ENCODE assay signal across 21 mouse cellular contexts in genomic region chr8:61901028-61901717, GRCm38 (mm10). TPM values are rescaled to one million over a fixed set of nuclear protein-coding genes. Genes with fewer than 3 reads are reported as not detected.
DNase-seq lines count a peak whose midpoint lies in the region; ATAC-seq and TF ChIP-seq lines count a peak whose summit lies in the region.
"Had no signal": no experiment of that assay in that cellular context is flagged by ENCODE, and none has a peak within 500 bp of the region (broad histone marks: within the 10 kb centered on the region; RNA-seq: fewer than 3 reads in every experiment).

No protein-coding gene starts in this region.

- DNase-seq in gastrocnemius, adult 2 months, result no peak
- DNase-seq in gastrocnemius, postnatal 10 days, result no peak
- no peak for DNase-seq in heart, postnatal 10 days
- DNase-seq in adrenal gland, postnatal 36 days, result no peak
- DNase-seq: adrenal gland, adult 2 months; cerebellum, adult 18-20 months; cerebellum, postnatal 36 days; kidney, adult 9 months; kidney, postnatal 4 days; right cerebral cortex, postnatal 25 days had no signal

- H3K4me3 ChIP-seq in gastrocnemius, adult 2 months, result peak overlapping the region; percentile 74
- peak overlapping the region; percentile 61 for H3K4me3 ChIP-seq in heart, embryonic 16.5 days (ENCODE audit: low read length)
- H3K4me3 ChIP-seq in neural tube, embryonic 12.5 days, result no peak overlapping the region
- H3K4me3 ChIP-seq in neural tube, embryonic 15.5 days (replicated peaks), result no peak overlapping the region
- H3K4me3 ChIP-seq: embryonic facial prominence, embryonic 13.5 days; limb, embryonic 13.5 days; liver, embryonic 15.5 days; megakaryocyte, embryonic 14.5 days had no signal

- H3K27ac ChIP-seq in gastrocnemius, adult 2 months, result peak overlapping the region; percentile 84
- H3K27ac ChIP-seq in heart, embryonic 16.5 days (ENCODE audit: low read length), result peak overlapping the region; percentile 85
- H3K27ac ChIP-seq in neural tube, embryonic 12.5 days, result no peak overlapping the region
- no peak overlapping the region for H3K27ac ChIP-seq in neural tube, embryonic 15.5 days (replicated peaks)
- H3K27ac ChIP-seq: embryonic facial prominence, embryonic 13.5 days; limb, embryonic 13.5 days; liver, embryonic 15.5 days; stomach, postnatal 0 days had no signal

- no peaks in the 10 kb centered on the region for H3K9me3 ChIP-seq in heart, embryonic 16.5 days (replicated peaks; ENCODE audit: control insufficient read depth, low read length)
- H3K9me3 ChIP-seq in neural tube, embryonic 12.5 days, result no peaks in the 10 kb centered on the region
- no peaks in the 10 kb centered on the region for H3K9me3 ChIP-seq in neural tube, embryonic 15.5 days (replicated peaks)
- H3K9me3 ChIP-seq: embryonic facial prominence, embryonic 13.5 days; limb, embryonic 13.5 days; liver, embryonic 15.5 days; megakaryocyte, embryonic 14.5 days had no signal

- peak overlapping the region; percentile 60 for H3K4me2 ChIP-seq in heart, embryonic 16.5 days (ENCODE audit: low read depth, low read length)
- no peak overlapping the region for H3K4me2 ChIP-seq in neural tube, embryonic 12.5 days (replicated peaks)
- no peak overlapping the region for H3K4me2 ChIP-seq in neural tube, embryonic 15.5 days
- H3K4me2 ChIP-seq: embryonic facial prominence, embryonic 13.5 days; limb, embryonic 13.5 days; liver, embryonic 15.5 days had no signal

- peak; percentile 53; the same call in 1 of the 2 replicates for ATAC-seq in heart, embryonic 16.5 days (replicated peaks; ENCODE audit: extremely low read depth, insufficient read depth, low FRiP score)
- ATAC-seq in neural tube, embryonic 12.5 days (ENCODE audit: low FRiP score, low read depth), result peak; percentile 53; the same call in 1 of the 2 replicates
- ATAC-seq in neural tube, embryonic 15.5 days (ENCODE audit: low FRiP score), result no peak
- no peak for ATAC-seq in erythroid progenitor cell, adult 5-6 weeks (replicated peaks; ENCODE audit: low FRiP score, poor library complexity, severe bottlenecking)
- ATAC-seq: inflammation-experienced regulatory T-cells, adult 6 months; lung, postnatal 0 days had no signal

- 42% methylated on average over 6 of the region's 6 CpGs for WGBS in heart, embryonic 16.5 days
- 38% methylated on average over 6 of the region's 6 CpGs for WGBS in neural tube, embryonic 12.5 days
- 22% methylated on average over 6 of the region's 6 CpGs for WGBS in neural tube, embryonic 15.5 days

- peaks cover 20% of the 10 kb centered on the region for H3K4me1 ChIP-seq in heart, embryonic 16.5 days (ENCODE audit: control insufficient read depth, insufficient read depth, low read length)
- H3K4me1 ChIP-seq in neural tube, embryonic 12.5 days, result no peaks in the 10 kb centered on the region
- no peaks in the 10 kb centered on the region for H3K4me1 ChIP-seq in neural tube, embryonic 15.5 days
- H3K4me1 ChIP-seq: embryonic facial prominence, embryonic 13.5 days; limb, embryonic 13.5 days; liver, embryonic 15.5 days had no signal

- H3K36me3 ChIP-seq in heart, embryonic 16.5 days (ENCODE audit: control insufficient read depth, insufficient read depth), result peaks cover 3% of the 10 kb centered on the region; the same call in 1 of the 2 replicates
- H3K36me3 ChIP-seq in neural tube, embryonic 12.5 days, result no peaks in the 10 kb centered on the region
- H3K36me3 ChIP-seq in neural tube, embryonic 15.5 days, result no peaks in the 10 kb centered on the region
- H3K36me3 ChIP-seq: embryonic facial prominence, embryonic 13.5 days; limb, embryonic 13.5 days; liver, embryonic 15.5 days had no signal

- TF ChIP-seq CTCF in gastrocnemius, adult 2 months (IDR thresholded peaks at IDR 0.05), result no peak

- intact Hi-C loops in gastrocnemius, adult 2 months (cut with DNase I), result no loop called here
- intact Hi-C loops in heart, postnatal 10 days (cut with DNase I), result no loop called here

- no peaks in the 10 kb centered on the region for H3K27me3 ChIP-seq in heart, embryonic 16.5 days (ENCODE audit: control insufficient read depth, insufficient read depth, low read length)
- no peaks in the 10 kb centered on the region for H3K27me3 ChIP-seq in neural tube, embryonic 12.5 days (replicated peaks)
- no peaks in the 10 kb centered on the region for H3K27me3 ChIP-seq in neural tube, embryonic 15.5 days (replicated peaks)
- H3K27me3 ChIP-seq: embryonic facial prominence, embryonic 13.5 days; limb, embryonic 13.5 days; liver, embryonic 15.5 days had no signal

- peak overlapping the region; percentile 80 for H3K9ac ChIP-seq in heart, embryonic 16.5 days (ENCODE audit: low read length)
- H3K9ac ChIP-seq in neural tube, embryonic 12.5 days, result no peak overlapping the region
- H3K9ac ChIP-seq in neural tube, embryonic 15.5 days (replicated peaks), result no peak overlapping the region
- H3K9ac ChIP-seq: embryonic facial prominence, embryonic 13.5 days; limb, embryonic 13.5 days; liver, embryonic 15.5 days had no signal

RNA-seq across cellular contexts. Expression of gene Palld, which starts 1.3 kb away (rescaled TPM):
- total RNA-seq in gastrocnemius, adult 2 months (2021), result 10 to 100 TPM; 66.8 to 71.5 TPM
- total RNA-seq in gastrocnemius, postnatal 10 days (2021), result 100 to 1,000 TPM; 148 to 150 TPM
- polyA plus RNA-seq in heart, embryonic 16.5 days (2015; fragmentation: Nextera tagmentation; extraction: Ambion mirVana), result 189 and 190 TPM in 2 replicates
- total RNA-seq in heart, postnatal 10 days (2021), result 100 to 1,000 TPM; 280 to 283 TPM
- polyA plus RNA-seq in neural tube, embryonic 12.5 days (2016; fragmentation: Nextera tagmentation; extraction: Ambion mirVana), result 46.7 and 47.6 TPM in 2 replicates
- polyA plus RNA-seq in neural tube, embryonic 15.5 days (2015; fragmentation: Nextera tagmentation; extraction: Ambion mirVana), result 16.0 and 33.0 TPM in 2 replicates
- 10 to 100 TPM; 33.2 to 46.8 TPM for total RNA-seq in adrenal gland, postnatal 36 days (2021)
- 0.36 and 3.8 TPM in 2 replicates for total RNA-seq in erythroid progenitor cell, adult 5-6 weeks (2015; ENCODE audit: low replicate concordance)
- total RNA-seq in erythroid progenitor cell, adult 5-6 weeks (2017; ENCODE audit: low replicate concordance), result 1.2 TPM in 1 of 2 replicates, not detected in the other

RNA-seq across cellular contexts. Expression of gene Ddx60, which starts 26.7 kb away (rescaled TPM):
- under 1 TPM; 0.50 to 0.87 TPM for total RNA-seq in gastrocnemius, adult 2 months (2021)
- total RNA-seq in gastrocnemius, postnatal 10 days (2021), result 1 to 10 TPM in 1 of 2 experiments, under 1 TPM in 1; 0.49 to 1.2 TPM
- 2.7 and 3.2 TPM in 2 replicates for polyA plus RNA-seq in heart, embryonic 16.5 days (2015; fragmentation: Nextera tagmentation; extraction: Ambion mirVana)
- total RNA-seq in heart, postnatal 10 days (2021), result 1 to 10 TPM; 1.6 to 1.8 TPM
- polyA plus RNA-seq in neural tube, embryonic 12.5 days (2016; fragmentation: Nextera tagmentation; extraction: Ambion mirVana), result 0.10 and 0.27 TPM in 2 replicates
- 0.45 and 1.2 TPM in 2 replicates for polyA plus RNA-seq in neural tube, embryonic 15.5 days (2015; fragmentation: Nextera tagmentation; extraction: Ambion mirVana)
- 1 to 10 TPM; 4.2 to 6.7 TPM for total RNA-seq in adrenal gland, postnatal 36 days (2021)
- 2.1 and 2.5 TPM in 2 replicates for total RNA-seq in erythroid progenitor cell, adult 5-6 weeks (2015; ENCODE audit: low replicate concordance)
- total RNA-seq in erythroid progenitor cell, adult 5-6 weeks (2017; ENCODE audit: low replicate concordance), result 3.2 and 3.7 TPM in 2 replicates

Comparison
In these comparisons a context has a peak if more than half of its experiments do, and no peak if none do; other contexts are left out.
1. ATAC-seq: peak in heart, embryonic 16.5 days (single experiment) and neural tube, embryonic 12.5 days (single experiment); none in neural tube, embryonic 15.5 days (single experiment) and erythroid progenitor cell, adult 5-6 weeks (single experiment).
2. H3K27ac ChIP-seq: peak in gastrocnemius, adult 2 months (single experiment) and heart, embryonic 16.5 days (single experiment); none in neural tube, embryonic 12.5 days (single experiment) and neural tube, embryonic 15.5 days (single experiment).
3. H3K4me3 ChIP-seq: peak in gastrocnemius, adult 2 months (single experiment) and heart, embryonic 16.5 days (single experiment); none in neural tube, embryonic 12.5 days (single experiment) and neural tube, embryonic 15.5 days (single experiment).
4. RNA of gene Palld, which starts 1.3 kb away (total RNA-seq): 280 to 283 TPM in heart, postnatal 10 days, 148 to 150 TPM in gastrocnemius, postnatal 10 days, 66.8 to 71.5 TPM in gastrocnemius, adult 2 months and 33.2 to 46.8 TPM in adrenal gland, postnatal 36 days; 0.36 to 3.8 TPM in erythroid progenitor cell, adult 5-6 weeks; every median in the first group is over 4 times any median in the second.